Mouse (Mus musculus) retina, embryonic 14.5 days (tissue): ENCODE results near the gene Chst2.

Experiments
- DNase-seq: peaks from one replicate; pipeline ENCODE4 v3.0.0-alpha.2; 2015; ENCODE audit warnings: low spot score

The Chst2 gene

GRCm38 (mm10) chr9:95406571-95407561 lies at the start of gene Chst2:
TSS of gene Chst2 (minus strand) at chr9:95406722.
- DNase-seq, result peak; percentile 89

GRCm38 (mm10) chr9:95451931-95452330 lies 45.4 kb upstream of the Chst2 start:
- no peak for DNase-seq

GRCm38 (mm10) chr9:95450586-95450985 lies 44.1 kb upstream of the Chst2 start:
- DNase-seq, result no peak

GRCm38 (mm10) chr9:95442321-95442731 lies 35.8 kb upstream of the Chst2 start:
- peak; percentile 17 for DNase-seq

- DNase-seq, result no peak
Measured at GRCm38 (mm10) chr9:95437883-95438282, 31.4 kb upstream of the Chst2 start.

- DNase-seq, result no peak
Measured at GRCm38 (mm10) chr9:95436294-95436613, 29.7 kb upstream of the Chst2 start.

GRCm38 (mm10) chr9:95435506-95436293 lies 29.2 kb upstream of the Chst2 start:
- no peak for DNase-seq

GRCm38 (mm10) chr9:95428277-95428676 lies 21.8 kb upstream of the Chst2 start:
- no peak for DNase-seq

- no peak for DNase-seq
Measured at GRCm38 (mm10) chr9:95413911-95414310, 7.4 kb upstream of the Chst2 start.

- DNase-seq, result no peak
Measured at GRCm38 (mm10) chr9:95412047-95412446, 5.5 kb upstream of the Chst2 start.

- DNase-seq, result no peak
Measured at GRCm38 (mm10) chr9:95407586-95408220, 1.2 kb upstream of the Chst2 start.

GRCm38 (mm10) chr9:95405946-95406570 lies 464 bp downstream of the Chst2 start:
- DNase-seq, result peak; percentile 62

GRCm38 (mm10) chr9:95405511-95405945 lies 994 bp downstream of the Chst2 start:
- DNase-seq, result no peak

GRCm38 (mm10) chr9:95404811-95405465 lies 1.6 kb downstream of the Chst2 start:
- no peak for DNase-seq

- peak; percentile 5 for DNase-seq
Measured at GRCm38 (mm10) chr9:95401686-95402085, 4.8 kb downstream of the Chst2 start.

GRCm38 (mm10) chr9:95392011-95392410 lies 14.5 kb downstream of the Chst2 start:
- DNase-seq, result peak; percentile 37

GRCm38 (mm10) chr9:95389956-95390355 lies 16.6 kb downstream of the Chst2 start:
- no peak for DNase-seq

GRCm38 (mm10) chr9:95387881-95388380 lies 18.6 kb downstream of the Chst2 start:
- no peak for DNase-seq

GRCm38 (mm10) chr9:95375966-95376365 lies 30.6 kb downstream of the Chst2 start:
- no peak for DNase-seq

- DNase-seq, result no peak
Measured at GRCm38 (mm10) chr9:95375336-95375735, 31.2 kb downstream of the Chst2 start.

GRCm38 (mm10) chr9:95373741-95374140 lies 32.8 kb downstream of the Chst2 start:
- no peak for DNase-seq
